Mouse (Mus musculus): ENCODE results near the gene Snx6. TPM values are rescaled to one million over a fixed set of nuclear protein-coding genes. Genes with fewer than 3 reads are reported as not detected.
"Not testable (repeated sequence)": the region's sequence is repeated elsewhere in the genome, so short reads cannot be mapped to it uniquely, and the experiment has no call there.

The Snx6 gene
- polyA plus RNA-seq, 1 experiment: 25.7 TPM

DNA sequence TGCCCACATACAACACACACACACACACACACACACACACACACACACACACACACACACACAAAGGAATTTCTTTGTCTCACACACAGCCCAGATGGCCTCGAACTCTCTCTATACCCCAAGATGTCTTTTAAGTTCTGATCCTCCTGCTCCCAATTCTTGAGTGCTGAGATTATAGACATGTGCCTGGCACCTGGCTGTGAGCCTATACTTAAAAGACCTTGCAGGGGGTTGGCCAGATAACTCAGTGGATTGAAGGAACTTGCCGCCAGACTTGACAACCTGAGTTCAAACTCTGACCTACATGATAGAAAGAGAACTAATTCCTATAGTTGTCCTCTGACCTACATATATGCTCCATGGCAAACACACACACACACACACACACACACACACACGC is 8.0 kb upstream of the Snx6 start:
- no peak for DNase-seq (ENCODE audit: low read depth)

DNA sequence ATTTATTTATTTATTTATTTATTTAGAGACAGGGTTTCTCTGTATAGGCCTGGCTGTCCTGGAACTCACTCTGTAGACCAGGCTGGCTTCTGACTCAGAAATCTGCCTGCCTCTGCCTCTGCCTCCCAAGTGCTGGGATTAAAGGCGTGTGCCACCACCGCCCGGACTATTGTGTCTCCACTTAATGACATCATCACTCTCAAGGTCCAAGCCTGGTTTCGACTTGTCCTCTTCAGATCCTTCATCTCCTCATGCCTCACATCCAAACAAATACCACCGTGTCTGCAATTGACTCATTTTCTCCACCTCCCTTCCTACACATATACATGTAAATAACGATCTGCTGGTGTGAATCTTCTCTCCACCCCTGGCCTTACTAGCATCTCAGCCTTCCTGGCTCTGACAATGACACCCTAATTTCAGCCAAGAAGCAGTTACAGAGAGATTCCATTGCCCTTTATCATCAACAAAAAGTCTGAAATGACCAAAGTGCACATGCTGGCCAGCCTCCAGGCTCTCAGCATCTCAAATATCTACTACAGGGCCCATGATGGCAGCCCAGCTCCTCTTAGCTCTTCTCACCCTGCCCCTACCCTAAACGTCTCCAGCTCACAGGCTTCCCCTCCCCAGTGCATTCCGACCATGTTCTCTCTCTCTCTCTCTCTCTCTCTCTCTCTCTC is 1.2 kb upstream of the Snx6 start:
- DNase-seq (ENCODE audit: low read depth): no peak

DNA sequence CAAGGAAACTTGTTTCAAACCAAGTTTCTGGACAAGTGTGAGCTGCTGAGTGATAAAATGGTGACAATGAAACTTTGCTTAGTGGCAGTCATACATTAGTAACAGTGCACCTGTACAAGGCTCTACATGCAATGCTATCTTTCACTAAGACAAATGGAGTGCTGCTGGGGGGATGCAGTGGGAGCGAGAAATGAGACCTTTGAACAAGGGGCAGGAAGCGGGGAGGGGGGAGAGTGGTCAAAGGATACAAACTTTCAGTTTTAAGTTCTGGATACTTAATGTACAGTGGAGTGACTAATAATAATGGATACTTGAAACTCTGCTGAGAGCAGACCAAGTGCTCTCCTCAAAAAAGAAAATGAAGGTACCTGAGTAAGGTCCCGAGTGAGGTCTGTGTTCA is 1.1 kb downstream of the Snx6 start:
- DNase-seq (ENCODE audit: low read depth): no peak

GRCm38 (mm10) chr12:54791465-54791864 is 4.0 kb downstream of the Snx6 start:
- no peak for DNase-seq (ENCODE audit: low read depth)

DNA sequence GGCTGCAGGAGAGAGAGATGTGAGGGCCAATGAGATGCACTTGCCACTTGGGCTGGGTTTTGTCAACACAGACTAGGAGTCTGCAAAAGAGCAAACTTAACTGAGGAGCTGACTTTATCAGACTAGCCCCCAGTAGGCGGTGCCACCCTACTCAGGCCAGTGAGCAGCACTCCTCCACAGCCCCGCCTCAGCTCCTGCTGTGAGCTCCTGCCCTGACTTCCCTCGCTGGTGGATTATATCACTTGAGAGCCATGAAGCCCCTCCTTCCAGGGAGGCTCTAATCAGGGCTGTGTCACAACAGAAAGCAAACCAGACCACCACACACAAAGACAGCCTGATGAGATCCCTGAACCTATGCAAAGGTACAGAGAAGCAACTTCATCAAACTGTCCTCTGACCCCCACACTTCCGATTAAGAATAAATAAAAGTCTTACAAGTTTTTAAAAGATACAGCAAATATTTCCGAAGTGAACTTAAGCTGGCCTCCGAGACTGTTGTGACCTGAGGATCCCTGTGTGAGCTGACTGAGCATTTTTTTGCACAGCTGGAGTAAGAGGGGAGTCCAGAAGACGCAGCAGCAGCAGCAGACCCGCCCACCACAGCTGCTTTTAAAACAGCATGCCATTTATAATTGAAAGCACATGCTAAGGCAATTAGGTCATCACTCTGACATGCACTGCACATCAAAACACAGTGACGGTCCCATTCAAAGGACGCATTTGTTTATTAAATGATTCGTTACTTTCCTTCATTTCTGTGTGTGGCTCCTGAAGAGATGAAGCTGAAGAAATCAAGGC is 6.0 kb downstream of the Snx6 start:
- DNase-seq (ENCODE audit: low read depth): no peak

DNA sequence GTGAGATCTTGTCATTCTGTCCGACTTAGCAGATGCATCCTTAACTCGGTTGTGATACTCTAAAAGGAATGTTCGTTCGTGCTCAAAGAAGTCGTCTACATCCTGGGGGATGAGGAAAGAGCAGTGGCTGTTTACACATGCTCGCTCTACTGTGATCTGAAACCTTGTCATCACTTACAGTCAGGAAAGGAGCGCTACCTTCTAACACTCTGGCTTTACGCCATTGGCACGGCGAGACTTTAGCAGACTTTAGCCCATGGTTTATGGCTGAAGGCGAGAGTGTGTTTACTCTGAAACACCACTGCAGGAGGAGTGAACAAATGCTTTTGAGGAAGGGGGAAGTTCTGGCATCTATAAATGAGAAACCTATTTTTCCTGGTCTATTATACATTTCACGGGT is 31.9 kb downstream of the Snx6 start:
- DNase-seq (ENCODE audit: low read depth): no peak

DNA sequence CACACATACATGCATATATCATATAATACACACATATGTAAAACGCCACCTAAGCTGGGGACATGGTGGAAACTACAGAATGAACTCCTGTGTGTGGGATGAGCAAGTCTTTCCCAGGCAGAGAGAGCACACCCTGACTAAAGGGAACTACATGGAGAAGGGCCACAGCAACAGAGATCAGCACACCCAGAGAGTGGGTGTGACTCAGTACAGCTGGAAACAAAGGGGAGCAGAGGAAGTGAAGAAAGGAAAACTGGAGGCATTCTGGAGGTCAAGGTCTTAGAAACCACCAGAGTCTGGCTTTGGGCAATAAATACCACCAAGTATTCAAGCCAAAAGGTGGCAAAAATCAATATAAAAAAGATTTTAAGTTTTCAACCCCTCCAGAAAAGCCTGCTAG is 34.8 kb downstream of the Snx6 start:
- no peak for DNase-seq (ENCODE audit: low read depth)

DNA sequence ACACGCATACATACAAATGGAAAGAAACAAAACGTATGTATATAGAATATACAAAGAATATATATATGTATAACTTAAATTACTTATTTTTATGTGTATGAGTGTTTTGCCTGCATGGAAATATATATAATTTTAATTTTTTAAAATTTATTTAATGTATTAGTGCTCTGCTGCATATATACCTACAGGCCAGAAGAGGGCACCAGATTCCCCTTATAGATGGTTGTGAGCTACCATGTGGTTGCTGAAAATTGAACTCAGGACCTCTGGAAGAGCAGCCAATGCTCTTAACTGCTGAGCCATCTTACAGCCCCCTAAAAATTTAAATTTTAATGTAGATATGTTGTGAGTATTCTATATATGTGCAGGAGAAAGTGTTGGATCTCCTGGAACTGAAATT is 36.7 kb downstream of the Snx6 start:
- no peak for DNase-seq (ENCODE audit: low read depth)

GRCm38 (mm10) chr12:54748647-54749046 is 46.9 kb downstream of the Snx6 start:
- no peak for DNase-seq (ENCODE audit: low read depth)

DNA sequence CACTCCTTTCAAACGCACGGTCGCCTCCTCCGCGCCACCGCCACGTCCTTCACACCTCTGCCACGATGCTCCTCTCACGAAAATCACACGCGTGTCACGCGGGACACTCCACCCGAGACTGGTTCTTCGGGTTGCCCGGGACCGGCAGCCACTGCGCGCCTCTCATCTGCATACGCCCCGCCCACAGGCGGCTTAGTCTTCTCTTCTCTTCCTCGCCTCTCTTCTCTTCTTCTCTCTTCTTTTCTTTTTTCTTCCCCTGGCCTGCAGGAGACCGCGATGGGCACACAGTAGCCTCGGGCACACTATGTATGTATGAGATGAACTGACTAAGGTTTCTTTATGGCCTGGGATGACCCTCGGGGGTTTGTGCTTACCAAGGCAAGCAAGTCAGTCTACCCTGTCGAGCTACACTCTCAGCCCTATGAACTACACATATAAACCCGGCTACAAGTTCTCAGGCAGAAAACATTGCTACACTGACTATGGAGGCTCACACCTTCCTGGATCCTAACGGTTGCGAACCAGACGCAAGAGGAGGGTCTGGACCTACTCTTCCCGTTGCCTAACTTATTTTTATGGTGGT is 56.8 kb downstream of the Snx6 start:
- not testable (repeated sequence) for DNase-seq (ENCODE audit: low read depth)

DNA sequence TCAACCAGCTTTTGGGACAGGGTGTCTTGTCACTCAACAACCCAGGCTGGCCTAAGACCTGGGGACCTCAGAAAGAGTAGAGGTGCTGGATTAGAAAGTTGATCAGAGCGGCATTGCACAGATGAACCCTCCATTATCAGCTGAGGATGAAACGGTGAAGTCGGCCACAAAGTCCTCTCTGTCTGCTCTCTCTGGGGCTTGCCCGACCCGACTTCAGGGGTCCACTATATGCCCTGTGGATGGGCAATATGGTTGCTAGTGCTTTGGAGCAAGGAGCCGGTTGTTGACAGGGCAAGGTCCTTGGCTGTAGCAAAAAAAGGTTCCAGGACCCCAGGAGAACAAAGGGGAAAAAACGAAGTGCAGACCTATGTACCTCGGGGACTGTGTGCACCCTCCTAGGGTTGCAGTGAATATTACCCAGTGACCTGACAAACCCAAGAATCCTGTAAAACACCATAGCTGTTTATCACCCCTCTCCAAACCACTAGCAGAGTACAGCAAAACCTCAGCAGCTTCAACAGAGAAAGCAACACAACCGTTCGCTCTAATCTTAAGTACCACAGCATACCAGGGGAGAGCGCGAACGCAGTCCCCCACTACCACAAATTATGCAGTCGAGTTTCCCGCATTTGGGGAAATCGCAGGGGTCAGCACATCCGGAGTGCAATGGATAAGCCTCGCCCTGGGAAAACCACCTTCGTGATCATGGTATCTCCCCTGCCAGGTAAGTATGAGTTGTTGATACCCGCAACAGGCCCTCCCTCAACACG is 57.4 kb downstream of the Snx6 start:
- DNase-seq (ENCODE audit: low read depth): not testable (repeated sequence)

DNA sequence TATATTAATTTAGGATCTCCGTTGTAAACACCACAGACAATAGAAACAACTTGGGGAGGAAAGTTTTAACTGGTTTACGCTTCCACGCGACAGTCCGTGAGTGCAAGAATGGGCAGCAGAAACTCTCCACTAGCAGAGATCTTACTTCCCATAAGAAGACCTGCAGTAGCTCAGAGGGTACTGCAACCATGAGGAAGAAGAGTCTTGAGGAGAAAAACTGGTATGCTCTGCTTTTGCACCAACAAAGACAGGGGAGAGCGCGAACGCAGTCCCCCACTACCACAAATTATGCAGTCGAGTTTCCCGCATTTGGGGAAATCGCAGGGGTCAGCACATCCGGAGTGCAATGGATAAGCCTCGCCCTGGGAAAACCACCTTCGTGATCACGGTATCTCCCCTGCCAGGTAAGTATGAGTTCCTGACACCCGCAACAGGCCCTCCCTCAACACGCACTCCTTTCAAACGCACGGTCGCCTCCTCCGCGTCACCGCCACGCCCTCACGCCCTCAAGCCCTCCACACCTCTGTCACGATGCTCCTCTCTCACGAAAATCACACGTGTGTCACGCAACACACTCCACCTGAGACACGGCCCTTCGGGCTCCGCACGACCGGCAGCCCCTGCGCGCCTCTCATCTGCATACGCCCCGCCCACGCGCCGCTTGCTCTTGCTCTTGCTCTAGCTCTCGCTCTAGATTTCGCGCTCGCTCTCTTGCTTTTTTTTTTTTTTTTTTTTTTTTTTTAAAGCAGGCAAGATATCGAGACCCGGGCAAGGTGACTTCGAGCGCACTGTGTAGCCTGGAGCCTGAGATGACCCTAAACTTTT is 61.0 kb downstream of the Snx6 start:
- DNase-seq (ENCODE audit: low read depth): not testable (repeated sequence)

GRCm38 (mm10) chr12:54729140-54730059 is 66.1 kb downstream of the Snx6 start:
- not testable (repeated sequence) for DNase-seq (ENCODE audit: low read depth)

GRCm38 (mm10) chr12:54718871-54719786 is 76.4 kb downstream of the Snx6 start:
- DNase-seq (ENCODE audit: low read depth): not testable (repeated sequence)

- DNase-seq (ENCODE audit: low read depth): not testable (repeated sequence)
These were observed 78.0 kb downstream of the Snx6 start for GRCm38 (mm10) chr12:54717516-54717915.

DNA sequence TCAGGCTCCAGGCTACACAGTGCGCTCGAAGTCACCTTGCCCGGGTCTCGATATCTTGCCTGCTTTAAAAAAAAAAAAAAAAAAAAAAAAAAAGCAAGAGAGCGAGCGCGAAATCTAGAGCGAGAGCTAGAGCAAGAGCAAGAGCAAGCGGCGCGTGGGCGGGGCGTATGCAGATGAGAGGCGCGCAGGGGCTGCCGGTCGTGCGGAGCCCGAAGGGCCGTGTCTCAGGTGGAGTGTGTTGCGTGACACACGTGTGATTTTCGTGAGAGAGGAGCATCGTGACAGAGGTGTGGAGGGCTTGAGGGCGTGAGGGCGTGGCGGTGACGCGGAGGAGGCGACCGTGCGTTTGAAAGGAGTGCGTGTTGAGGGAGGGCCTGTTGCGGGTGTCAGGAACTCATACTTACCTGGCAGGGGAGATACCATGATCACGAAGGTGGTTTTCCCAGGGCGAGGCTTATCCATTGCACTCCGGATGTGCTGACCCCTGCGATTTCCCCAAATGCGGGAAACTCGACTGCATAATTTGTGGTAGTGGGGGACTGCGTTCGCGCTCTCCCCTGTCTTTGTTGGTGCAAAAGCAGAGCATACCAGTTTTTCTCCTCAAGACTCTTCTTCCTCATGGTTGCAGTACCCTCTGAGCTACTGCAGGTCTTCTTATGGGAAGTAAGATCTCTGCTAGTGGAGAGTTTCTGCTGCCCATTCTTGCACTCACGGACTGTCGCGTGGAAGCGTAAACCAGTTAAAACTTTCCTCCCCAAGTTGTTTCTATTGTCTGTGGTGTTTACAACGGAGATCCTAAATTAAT is 81.5 kb downstream of the Snx6 start:
- not testable (repeated sequence) for DNase-seq (ENCODE audit: low read depth)

DNA sequence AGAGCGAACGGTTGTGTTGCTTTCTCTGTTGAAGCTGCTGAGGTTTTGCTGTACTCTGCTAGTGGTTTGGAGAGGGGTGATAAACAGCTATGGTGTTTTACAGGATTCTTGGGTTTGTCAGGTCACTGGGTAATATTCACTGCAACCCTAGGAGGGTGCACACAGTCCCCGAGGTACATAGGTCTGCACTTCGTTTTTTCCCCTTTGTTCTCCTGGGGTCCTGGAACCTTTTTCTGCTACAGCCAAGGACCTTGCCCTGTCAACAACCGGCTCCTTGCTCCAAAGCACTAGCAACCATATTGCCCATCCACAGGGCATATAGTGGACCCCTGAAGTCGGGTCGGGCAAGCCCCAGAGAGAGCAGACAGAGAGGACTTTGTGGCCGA is 85.0 kb downstream of the Snx6 start:
- DNase-seq (ENCODE audit: low read depth): not testable (repeated sequence)
